Mouse (Mus musculus) stomach, postnatal 0 days (tissue): ENCODE measurements at regions not wholly inside any gene's neighbourhood (a gene's known extent, or its start where the extent isn't known, plus 50 kb on each side); places are given as distances from the start of the nearest gene placed in this dataset.

Experiments
- CTCF ChIP-seq: IDR thresholded peaks from 2 replicates; pipeline ENCODE4 v1.5.1; 2016; ENCODE audit warnings: antibody characterized with exemption, low read depth, mild to moderate bottlenecking, moderate library complexity
- EP300 ChIP-seq: optimal IDR thresholded peaks from 2 replicates; pipeline ENCODE3; 2016; ENCODE audit warnings: antibody characterized with exemption

- TF ChIP-seq CTCF: no peak
- no peak for TF ChIP-seq EP300
Measured at GRCm38 (mm10) chr5:126723304-126724295, 518.0 kb upstream of the Tmem132c start.
